Mouse (Mus musculus) frontal cortex, adult 2 months (tissue): ENCODE measurements around the gene Fbxl21. TPM values are rescaled to one million over a fixed set of nuclear protein-coding genes. Genes with fewer than 3 reads are reported as not detected.

Experiments
- DNase-seq, 2 experiments: peaks; one replicate each; pipeline ENCODE4 v3.0.0; 2022; ENCODE audit warnings: low spot score in 1 of 2; ENCODE audit errors: extremely low spot score in 1 of 2
- polyA plus RNA-seq: library from polyadenylated mRNA; depleted of rRNA; stranded (reverse); fragments of >200 nt; gene quantifications from 2 replicates; pipeline ENCODE4 v1.2.3, GENCODE M21; 2012; rRNA removed

The Fbxl21 gene
- polyA plus RNA-seq, 1 experiment = 5.8 TPM

- no peak for DNase-seq
Observed at GRCm38 (mm10) chr13:56578097-56578496, 55.8 kb downstream of the Fbxl21 start.

- peak in 1 of 2 experiments; percentile 36 for DNase-seq
Observed at GRCm38 (mm10) chr13:56580450-56580849, 58.2 kb downstream of the Fbxl21 start.

GRCm38 (mm10) chr13:56581512-56581911 is 59.2 kb downstream of the Fbxl21 start:
- no peak for DNase-seq

GRCm38 (mm10) chr13:56581961-56582434 is 59.7 kb downstream of the Fbxl21 start:
- no peak for DNase-seq

- DNase-seq = no peak
Observed at GRCm38 (mm10) chr13:56582720-56583119, 60.4 kb downstream of the Fbxl21 start.

- DNase-seq = no peak
Observed at GRCm38 (mm10) chr13:56586046-56586445, 63.8 kb downstream of the Fbxl21 start.

Other genes with a start within 250 kb of the Fbxl21 start
- 125 and 137 TPM in 2 replicates for gene Cxcl14, start 225.9 kb upstream of the Fbxl21 start, polyA plus RNA-seq
- not detected in 2 replicates for gene Gm3045, start 95.9 kb upstream of the Fbxl21 start, polyA plus RNA-seq
- gene Slc25a48, start 84.1 kb upstream of the Fbxl21 start, polyA plus RNA-seq = 0.04 TPM in 2 replicates
- gene Il9, start 40.2 kb upstream of the Fbxl21 start, polyA plus RNA-seq = not detected in 2 replicates
- not detected in 2 replicates for gene Lect2, start 26.0 kb downstream of the Fbxl21 start, polyA plus RNA-seq
- 4.5 and 4.7 TPM in 2 replicates for gene Tgfbi, start 87.1 kb downstream of the Fbxl21 start, polyA plus RNA-seq
- 20.3 and 21.7 TPM in 2 replicates for gene Smad5, start 180.5 kb downstream of the Fbxl21 start, polyA plus RNA-seq
- 9.2 and 10.6 TPM in 2 replicates for gene Gm45623, start 231.4 kb downstream of the Fbxl21 start, polyA plus RNA-seq